Mouse (Mus musculus) spleen, adult 2 months (tissue): ENCODE measurements around the gene Pold2. TPM values are rescaled to one million over a fixed set of nuclear protein-coding genes. Genes with fewer than 3 reads are reported as not detected.

Source experiments
- DNase-seq, 2 experiments: peaks; one replicate each; pipeline versions ENCODE4 v3.0.0 to v3.0.0-alpha.2; 2012 to 2021; ENCODE audit warnings: low spot score in 2 of 2, low read depth in 1 of 2
- H3K27ac ChIP-seq: fragments of 200-500 bp; 2 replicates; pipeline ENCODE4 v1.5.1; 2012; ENCODE audit warnings: low read length, inconsistent platforms; ENCODE audit not compliant: insufficient read depth
- H3K27me3 ChIP-seq: fragments of 200-500 bp; 2 replicates; pipeline ENCODE4 v1.6.1; 2012; ENCODE audit warnings: mild to moderate bottlenecking, moderate library complexity, low read length, inconsistent platforms; ENCODE audit not compliant: control insufficient read depth, insufficient read depth
- H3K36me3 ChIP-seq: fragments of 200-500 bp; 2 replicates; pipeline ENCODE4 v1.6.1; 2012; ENCODE audit warnings: mild to moderate bottlenecking, low read length, inconsistent platforms; ENCODE audit not compliant: control insufficient read depth, insufficient read depth
- H3K4me1 ChIP-seq: fragments of 200-500 bp; 2 replicates; pipeline ENCODE4 v1.6.1; 2011; ENCODE audit warnings: inconsistent platforms; ENCODE audit not compliant: control insufficient read depth, insufficient read depth, insufficient read length
- H3K4me3 ChIP-seq: fragments of 200-500 bp; 2 replicates; pipeline ENCODE4 v1.5.1; 2011; ENCODE audit warnings: mild to moderate bottlenecking, inconsistent platforms; ENCODE audit not compliant: insufficient read depth, insufficient read length; ENCODE audit errors: extremely low read depth
- CTCF ChIP-seq: fragments of 200-500 bp; IDR thresholded peaks from 2 replicates; pipeline ENCODE4 v1.5.1; 2011; ENCODE audit warnings: mild to moderate bottlenecking, inconsistent platforms; ENCODE audit not compliant: insufficient read depth, insufficient read length, insufficient replicate concordance; ENCODE audit errors: extremely low read depth
- POLR2A ChIP-seq: fragments of 200-500 bp; IDR thresholded peaks from 2 replicates; pipeline ENCODE4 v1.6.1; 2011; ENCODE audit warnings: low read depth, low read length, inconsistent platforms
- WGBS: fragments of 180-500 bp; shearing (Covaris S2); methylation state at CpG from one replicate; pipeline ENCODE4 v1.1.7; 2018; 5-methylcytosine and 5-hydroxymethylcytosine counted together
- polyA plus RNA-seq: library from polyadenylated mRNA; depleted of rRNA; stranded (reverse); fragments of >200 nt; gene quantifications from 2 replicates; pipeline ENCODE4 v1.2.3, GENCODE M21; 2012

Pold2 gene
- polyA plus RNA-seq, 1 experiment: 78.1 TPM

GRCm38 (mm10) chr11:5905778-5906518, 27.9 kb upstream of the Pold2 start:
- Histone ChIP-seq H3K27ac (no peak overlapping the region), H3K4me1 (no peaks in the 10 kb centered on the region), H3K27me3 (peaks cover 2% of the 10 kb centered on the region; the same call in 1 of the 2 replicates), H3K36me3 (no peaks in the 10 kb centered on the region), H3K4me3 (no peak overlapping the region)
- no peak for TF ChIP-seq POLR2A
- no peak for TF ChIP-seq CTCF
- WGBS: 88% methylated on average over 10 of the region's 10 CpGs
- DNase-seq: no peak

GRCm38 (mm10) chr11:5904871-5905270, 26.8 kb upstream of the Pold2 start:
- Histone ChIP-seq H3K4me3 (no peak overlapping the region), H3K27me3 (peaks cover 2% of the 10 kb centered on the region; the same call in 1 of the 2 replicates), H3K36me3 (no peaks in the 10 kb centered on the region), H3K4me1 (no peaks in the 10 kb centered on the region), H3K27ac (no peak overlapping the region)
- WGBS: 87% methylated on average over 6 of the region's 6 CpGs
- TF ChIP-seq CTCF: no peak
- no peak for TF ChIP-seq POLR2A
- no peak for DNase-seq

GRCm38 (mm10) chr11:5904357-5904756, 26.3 kb upstream of the Pold2 start:
- Histone ChIP-seq H3K4me1 (no peaks in the 10 kb centered on the region), H3K36me3 (no peaks in the 10 kb centered on the region), H3K4me3 (no peak overlapping the region), H3K27me3 (peaks cover 2% of the 10 kb centered on the region; the same call in 1 of the 2 replicates), H3K27ac (no peak overlapping the region)
- 95% methylated on average over 19 of the region's 19 CpGs for WGBS
- TF ChIP-seq CTCF (no peak), POLR2A (no peak)
- no peak for DNase-seq

GRCm38 (mm10) chr11:5903844-5904243, 25.8 kb upstream of the Pold2 start:
- Histone ChIP-seq H3K4me1 (no peaks in the 10 kb centered on the region), H3K36me3 (no peaks in the 10 kb centered on the region), H3K27ac (no peak overlapping the region), H3K4me3 (no peak overlapping the region), H3K27me3 (peaks cover 2% of the 10 kb centered on the region; the same call in 1 of the 2 replicates)
- no peak for DNase-seq
- TF ChIP-seq CTCF (no peak), POLR2A (no peak)
- WGBS: 90% methylated on average over 2 of the region's 2 CpGs

GRCm38 (mm10) chr11:5902390-5902789, 24.3 kb upstream of the Pold2 start:
- Histone ChIP-seq H3K27me3 (peaks cover 2% of the 10 kb centered on the region; the same call in 1 of the 2 replicates), H3K27ac (no peak overlapping the region), H3K4me1 (no peaks in the 10 kb centered on the region), H3K4me3 (no peak overlapping the region), H3K36me3 (no peaks in the 10 kb centered on the region)
- TF ChIP-seq CTCF: no peak
- no peak for TF ChIP-seq POLR2A
- 52% methylated on average over 6 of the region's 6 CpGs for WGBS
- DNase-seq: no peak

GRCm38 (mm10) chr11:5901950-5902349, 23.9 kb upstream of the Pold2 start:
- Histone ChIP-seq H3K4me3 (no peak overlapping the region; the same call in 1 of the 2 replicates), H3K36me3 (no peaks in the 10 kb centered on the region), H3K27me3 (peaks cover 2% of the 10 kb centered on the region; the same call in 1 of the 2 replicates), H3K27ac (no peak overlapping the region), H3K4me1 (no peaks in the 10 kb centered on the region)
- TF ChIP-seq POLR2A (no peak), CTCF (no peak)
- no peak for DNase-seq
- WGBS: 38% methylated on average over 32 of the region's 32 CpGs

GRCm38 (mm10) chr11:5901320-5901719, 23.2 kb upstream of the Pold2 start:
- no peaks in the 10 kb centered on the region for H3K4me1 ChIP-seq
- H3K27me3 ChIP-seq: peaks cover 2% of the 10 kb centered on the region; the same call in 1 of the 2 replicates
- no peak for DNase-seq
- no peaks in the 10 kb centered on the region for H3K36me3 ChIP-seq
- TF ChIP-seq CTCF (no peak), POLR2A (no peak)
- H3K27ac ChIP-seq: no peak overlapping the region
- H3K4me3 ChIP-seq: no peak overlapping the region
- WGBS: 70% methylated on average over 3 of the region's 3 CpGs
